Mouse (Mus musculus): ENCODE measurements around the gene Cyp1b1.

GRCm38 (mm10) chr17:79657785-79658184 lies 57.1 kb downstream of the Cyp1b1 start:
- TF ChIP-seq CTCF (IDR thresholded peaks at IDR 0.05; ENCODE audit: extremely low read depth, insufficient read length, insufficient replicate concordance, low read depth, low read length), result no peak
- no peak for TF ChIP-seq POLR2A (IDR thresholded peaks at IDR 0.05; ENCODE audit: low read depth, low read length)

All from small intestine, adult 2 months (tissue).